Mouse (Mus musculus): ENCODE measurements around the gene Slc7a15. TPM values are rescaled to one million over a fixed set of nuclear protein-coding genes. Genes with fewer than 3 reads are reported as not detected.

The Slc7a15 gene
- polyA plus RNA-seq (2012; fragmentation: generic; extraction: Trizol), result under 1 TPM in 1 of 2 experiments, not detected in 1; 0.02 TPM

DNA sequence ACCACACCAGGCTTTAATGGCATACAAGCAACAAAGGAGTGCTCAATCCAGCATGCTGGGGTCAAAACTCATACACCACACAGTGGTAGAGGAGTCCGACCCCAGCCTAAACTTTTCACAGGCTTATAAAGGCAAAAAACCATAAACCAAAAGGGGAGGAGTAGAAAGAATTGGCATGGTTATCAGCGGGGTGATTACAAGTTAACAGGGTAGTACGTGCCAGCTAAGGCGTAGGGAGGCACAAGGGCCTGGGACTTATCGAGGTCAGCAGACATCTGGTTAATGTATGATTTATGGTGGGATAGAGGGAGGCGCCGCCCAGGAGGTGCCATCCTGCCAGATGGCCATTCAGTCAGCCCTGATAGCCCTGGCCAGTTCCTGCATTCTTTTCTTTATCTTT lies at the start of gene Slc7a15:
Gene Slc7a15 (minus strand): TSS at position 101 of the 400 bp plus-strand sequence.

GRCm38 (mm10) chr12:8499871-8500596 lies 98.8 kb downstream of the Slc7a15 start, which contains the start of gene Rhob:
Gene Rhob (minus strand): TSS chr12:8500009.

Other genes with a start within 250 kb of the Slc7a15 start
- gene Rhob, start 99.1 kb downstream of the Slc7a15 start, polyA plus RNA-seq (2012; fragmentation: generic; extraction: Trizol), result 10 to 100 TPM; 24.0 to 74.3 TPM
- 1 to 10 TPM; 1.2 to 9.5 TPM for gene Pum2, start 75.1 kb upstream of the Slc7a15 start, polyA plus RNA-seq (2012; fragmentation: generic; extraction: Trizol)
- gene Sdc1, start 172.3 kb upstream of the Slc7a15 start, polyA plus RNA-seq (2012; fragmentation: generic; extraction: Trizol), result 10 to 100 TPM; 35.3 to 95.5 TPM